Mouse (Mus musculus) limb, embryonic 14.5 days (tissue): ENCODE results near the gene Xrcc1. TPM values are rescaled to one million over a fixed set of nuclear protein-coding genes. Genes with fewer than 3 reads are reported as not detected.

Experiments
- ATAC-seq: fragments of 200-750 bp; cut with Nextera tagmentation; 2 replicates; pipeline ENCODE4 v1.8.0; 2017; ENCODE audit warnings: low read depth, moderate number of reproducible peaks, moderate TSS enrichment; ENCODE audit not compliant: low FRiP score
- DNase-seq: peaks from one replicate; pipeline ENCODE4 v3.0.0-alpha.2; 2015; ENCODE audit warnings: low spot score
- H3K27ac ChIP-seq: fragments of 300-500 bp; sonication (generic); replicated peaks from 2 replicates; pipeline ENCODE4 v1.5.1; 2014; ENCODE audit warnings: low read depth, mild to moderate bottlenecking, low read length, moderate library complexity, mixed read lengths
- H3K27me3 ChIP-seq: fragments of 300-500 bp; sonication (generic); 2 replicates; pipeline ENCODE4 v1.6.1; 2014; ENCODE audit warnings: low read length, mixed read lengths; ENCODE audit not compliant: control insufficient read depth, insufficient read depth
- H3K36me3 ChIP-seq: fragments of 300-500 bp; sonication (generic); 2 replicates; pipeline ENCODE4 v1.6.1; 2014; ENCODE audit warnings: mild to moderate bottlenecking, low read length, moderate library complexity, mixed read lengths; ENCODE audit not compliant: control insufficient read depth, insufficient read depth
- H3K4me1 ChIP-seq: fragments of 300-500 bp; sonication (generic); 2 replicates; pipeline ENCODE4 v1.6.1; 2014; ENCODE audit warnings: antibody characterized with exemption, low read length, mixed read lengths; ENCODE audit not compliant: control insufficient read depth, insufficient read depth
- H3K4me2 ChIP-seq: fragments of 300-500 bp; sonication (generic); replicated peaks from 2 replicates; pipeline ENCODE4 v1.6.1; 2014; ENCODE audit warnings: low read depth, mild to moderate bottlenecking, low read length, moderate library complexity; ENCODE audit not compliant: severe bottlenecking
- H3K4me3 ChIP-seq: fragments of 300-500 bp; sonication (generic); replicated peaks from 2 replicates; pipeline ENCODE4 v1.5.1; 2014; ENCODE audit warnings: low read length
- H3K9ac ChIP-seq: fragments of 300-500 bp; sonication (generic); 2 replicates; pipeline ENCODE4 v1.6.1; 2014; ENCODE audit warnings: mild to moderate bottlenecking, low read depth, low read length, moderate library complexity; ENCODE audit not compliant: severe bottlenecking
- H3K9me3 ChIP-seq: fragments of 300-500 bp; sonication (generic); 2 replicates; pipeline ENCODE4 v1.6.1; 2016; ENCODE audit warnings: low read length; ENCODE audit not compliant: control insufficient read depth
- POLR2A ChIP-seq: fragments of 200-500 bp; IDR thresholded peaks from 2 replicates; pipeline ENCODE4 v1.8.0; 2012; ENCODE audit warnings: inconsistent platforms, mild to moderate bottlenecking, moderate library complexity, borderline replicate concordance; ENCODE audit not compliant: insufficient read depth, insufficient read length; ENCODE audit errors: extremely low read depth
- WGBS: fragments of 180-500 bp; shearing (Covaris S2); extraction: QIAGEN DNeasy Blood & Tissue Kit; methylation state at CpG from one replicate; pipeline ENCODE4 v1.1.7; 2014; 5-methylcytosine and 5-hydroxymethylcytosine counted together
- polyA plus RNA-seq, 2 experiments: library from polyadenylated mRNA; depleted of rRNA in 1 of 2; stranded (reverse) in 1 of 2; unstranded in 1 of 2; fragments of >200 nt; fragmentation: Nextera tagmentation in 1 of 2; extraction: Ambion mirVana in 1 of 2; gene quantifications; 2 replicates each; pipeline versions ENCODE4 v1.2.1 to v1.2.3; 2012 to 2014

Gene Xrcc1
- polyA plus RNA-seq, 2 experiments, result 103 to 133 TPM

GRCm38 (mm10) chr7:24619671-24620397 is 73.7 kb downstream of the Xrcc1 start:
- Histone ChIP-seq H3K4me2 (no peak overlapping the region), H3K36me3 (no peaks in the 10 kb centered on the region), H3K4me3 (no peak overlapping the region), H3K9ac (no peak overlapping the region), H3K9me3 (peaks cover 5% of the 10 kb centered on the region; the same call in 1 of the 2 replicates), H3K27me3 (no peaks in the 10 kb centered on the region), H3K4me1 (no peaks in the 10 kb centered on the region), H3K27ac (no peak overlapping the region)
- 54% methylated on average over 13 of the region's 13 CpGs for WGBS
- ATAC-seq (no peak), DNase-seq (no peak)
- no peak for TF ChIP-seq POLR2A

GRCm38 (mm10) chr7:24621193-24621592 is 75.1 kb downstream of the Xrcc1 start:
- no peaks in the 10 kb centered on the region for H3K36me3 ChIP-seq
- no peak overlapping the region for H3K4me2 ChIP-seq
- H3K27me3 ChIP-seq, result no peaks in the 10 kb centered on the region
- 82% methylated on average over 3 of the region's 3 CpGs for WGBS
- H3K27ac ChIP-seq, result no peak overlapping the region
- peaks cover 5% of the 10 kb centered on the region; the same call in 1 of the 2 replicates for H3K9me3 ChIP-seq
- TF ChIP-seq POLR2A, result no peak
- no peak overlapping the region for H3K4me3 ChIP-seq
- DNase-seq (no peak), ATAC-seq (no peak)
- no peaks in the 10 kb centered on the region for H3K4me1 ChIP-seq
- H3K9ac ChIP-seq, result no peak overlapping the region

- Histone ChIP-seq H3K9ac (no peak overlapping the region), H3K27ac (no peak overlapping the region), H3K4me1 (no peaks in the 10 kb centered on the region), H3K4me3 (no peak overlapping the region), H3K27me3 (no peaks in the 10 kb centered on the region), H3K36me3 (no peaks in the 10 kb centered on the region), H3K4me2 (no peak overlapping the region), H3K9me3 (peaks cover 5% of the 10 kb centered on the region; the same call in 1 of the 2 replicates)
- ATAC-seq (no peak), DNase-seq (no peak)
- 84% methylated on average over 6 of the region's 6 CpGs for WGBS
- no peak for TF ChIP-seq POLR2A
Measured at GRCm38 (mm10) chr7:24622967-24623366, 76.9 kb downstream of the Xrcc1 start.

Other genes starting within 250 kb of the Xrcc1 start
- 36.8 and 45.0 TPM in 2 replicates for gene Zfp61, start 245.1 kb upstream of the Xrcc1 start, polyA plus RNA-seq (2012; rRNA removed)
- gene Zfp61, start 245.1 kb upstream of the Xrcc1 start, polyA plus RNA-seq (2014; fragmentation: Nextera tagmentation; extraction: Ambion mirVana), result 38.7 and 39.7 TPM in 2 replicates
- gene Zfp94, start 229.6 kb upstream of the Xrcc1 start, polyA plus RNA-seq (2012; rRNA removed), result 13.8 and 14.4 TPM in 2 replicates
- gene Zfp94, start 229.6 kb upstream of the Xrcc1 start, polyA plus RNA-seq (2014; fragmentation: Nextera tagmentation; extraction: Ambion mirVana), result 11.7 and 12.6 TPM in 2 replicates
- gene Tescl, start 212.4 kb upstream of the Xrcc1 start, polyA plus RNA-seq (2012; rRNA removed), result 0.13 and 0.38 TPM in 2 replicates
- gene Tescl, start 212.4 kb upstream of the Xrcc1 start, polyA plus RNA-seq (2014; fragmentation: Nextera tagmentation; extraction: Ambion mirVana), result not detected in 2 replicates
- 0.09 and 0.50 TPM in 2 replicates for gene Lypd5, start 197.1 kb upstream of the Xrcc1 start, polyA plus RNA-seq (2012; rRNA removed)
- 0.62 and 3.1 TPM in 2 replicates for gene Lypd5, start 197.1 kb upstream of the Xrcc1 start, polyA plus RNA-seq (2014; fragmentation: Nextera tagmentation; extraction: Ambion mirVana)
- 2.4 and 3.3 TPM in 2 replicates for gene Kcnn4, start 176.0 kb upstream of the Xrcc1 start, polyA plus RNA-seq (2012; rRNA removed)
- 1.8 and 2.4 TPM in 2 replicates for gene Kcnn4, start 176.0 kb upstream of the Xrcc1 start, polyA plus RNA-seq (2014; fragmentation: Nextera tagmentation; extraction: Ambion mirVana)
- gene Smg9, start 146.7 kb upstream of the Xrcc1 start, polyA plus RNA-seq (2012; rRNA removed), result 44.3 and 53.4 TPM in 2 replicates
- 21.0 and 23.2 TPM in 2 replicates for gene Smg9, start 146.7 kb upstream of the Xrcc1 start, polyA plus RNA-seq (2014; fragmentation: Nextera tagmentation; extraction: Ambion mirVana)
- 0.06 TPM in 1 of 2 replicates, not detected in the other for gene Irgc1, start 94.0 kb upstream of the Xrcc1 start, polyA plus RNA-seq (2012; rRNA removed)
- gene Irgc1, start 94.0 kb upstream of the Xrcc1 start, polyA plus RNA-seq (2014; fragmentation: Nextera tagmentation; extraction: Ambion mirVana), result not detected in 2 replicates
- 8.3 and 8.4 TPM in 2 replicates for gene Plaur, start 83.8 kb upstream of the Xrcc1 start, polyA plus RNA-seq (2012; rRNA removed)
- gene Plaur, start 83.8 kb upstream of the Xrcc1 start, polyA plus RNA-seq (2014; fragmentation: Nextera tagmentation; extraction: Ambion mirVana), result 3.9 and 7.5 TPM in 2 replicates
- gene Cadm4, start 64.3 kb upstream of the Xrcc1 start, polyA plus RNA-seq (2012; rRNA removed), result 19.5 and 21.1 TPM in 2 replicates
- 1.7 and 2.1 TPM in 2 replicates for gene Cadm4, start 64.3 kb upstream of the Xrcc1 start, polyA plus RNA-seq (2014; fragmentation: Nextera tagmentation; extraction: Ambion mirVana)
- gene Zfp428, start 39.3 kb upstream of the Xrcc1 start, polyA plus RNA-seq (2012; rRNA removed), result 67.8 and 77.5 TPM in 2 replicates
- gene Zfp428, start 39.3 kb upstream of the Xrcc1 start, polyA plus RNA-seq (2014; fragmentation: Nextera tagmentation; extraction: Ambion mirVana), result 29.6 and 33.3 TPM in 2 replicates
- not detected in 2 replicates for gene AC161166.1, start 33.8 kb upstream of the Xrcc1 start, polyA plus RNA-seq (2012; rRNA removed)
- gene AC161166.1, start 33.8 kb upstream of the Xrcc1 start, polyA plus RNA-seq (2014; fragmentation: Nextera tagmentation; extraction: Ambion mirVana), result 0.19 TPM in 1 of 2 replicates, not detected in the other
- 16.3 and 21.9 TPM in 2 replicates for gene Irgq, start 15.6 kb upstream of the Xrcc1 start, polyA plus RNA-seq (2012; rRNA removed)
- gene Irgq, start 15.6 kb upstream of the Xrcc1 start, polyA plus RNA-seq (2014; fragmentation: Nextera tagmentation; extraction: Ambion mirVana), result 10.7 TPM in 2 replicates
- gene Pinlyp, start 171 bp upstream of the Xrcc1 start, polyA plus RNA-seq (2012; rRNA removed), result 0.35 and 0.51 TPM in 2 replicates
- 1.7 and 2.0 TPM in 2 replicates for gene Pinlyp, start 171 bp upstream of the Xrcc1 start, polyA plus RNA-seq (2014; fragmentation: Nextera tagmentation; extraction: Ambion mirVana)
- 19.9 and 21.9 TPM in 2 replicates for gene Ethe1, start 41.3 kb downstream of the Xrcc1 start, polyA plus RNA-seq (2012; rRNA removed)
- gene Ethe1, start 41.3 kb downstream of the Xrcc1 start, polyA plus RNA-seq (2014; fragmentation: Nextera tagmentation; extraction: Ambion mirVana), result 30.7 and 31.5 TPM in 2 replicates
- 4.5 and 7.6 TPM in 2 replicates for gene Zfp575, start 41.4 kb downstream of the Xrcc1 start, polyA plus RNA-seq (2012; rRNA removed)
- gene Zfp575, start 41.4 kb downstream of the Xrcc1 start, polyA plus RNA-seq (2014; fragmentation: Nextera tagmentation; extraction: Ambion mirVana), result 5.0 TPM in 2 replicates
- gene Phldb3, start 64.5 kb downstream of the Xrcc1 start, polyA plus RNA-seq (2012; rRNA removed), result 4.1 and 5.5 TPM in 2 replicates
- 0.70 and 1.2 TPM in 2 replicates for gene Phldb3, start 64.5 kb downstream of the Xrcc1 start, polyA plus RNA-seq (2014; fragmentation: Nextera tagmentation; extraction: Ambion mirVana)
- 24.8 and 30.4 TPM in 2 replicates for gene Lypd3, start 90.3 kb downstream of the Xrcc1 start, polyA plus RNA-seq (2012; rRNA removed)
- gene Lypd3, start 90.3 kb downstream of the Xrcc1 start, polyA plus RNA-seq (2014; fragmentation: Nextera tagmentation; extraction: Ambion mirVana), result 38.8 and 50.7 TPM in 2 replicates
- gene Tex101, start 130.4 kb downstream of the Xrcc1 start, polyA plus RNA-seq (2012; rRNA removed), result not detected in 2 replicates
- gene Tex101, start 130.4 kb downstream of the Xrcc1 start, polyA plus RNA-seq (2014; fragmentation: Nextera tagmentation; extraction: Ambion mirVana), result not detected in 2 replicates
- gene BC049730, start 163.0 kb downstream of the Xrcc1 start, polyA plus RNA-seq (2012; rRNA removed), result not detected in 2 replicates
- gene BC049730, start 163.0 kb downstream of the Xrcc1 start, polyA plus RNA-seq (2014; fragmentation: Nextera tagmentation; extraction: Ambion mirVana), result not detected in 2 replicates
- not detected in 2 replicates for gene Gm4763, start 180.6 kb downstream of the Xrcc1 start, polyA plus RNA-seq (2012; rRNA removed)
- gene Gm4763, start 180.6 kb downstream of the Xrcc1 start, polyA plus RNA-seq (2014; fragmentation: Nextera tagmentation; extraction: Ambion mirVana), result not detected in 2 replicates
- 0.05 and 0.27 TPM in 2 replicates for gene Cd177, start 214.0 kb downstream of the Xrcc1 start, polyA plus RNA-seq (2012; rRNA removed)
- gene Cd177, start 214.0 kb downstream of the Xrcc1 start, polyA plus RNA-seq (2014; fragmentation: Nextera tagmentation; extraction: Ambion mirVana), result 0.22 and 0.30 TPM in 2 replicates
- gene Ceacam10, start 230.9 kb downstream of the Xrcc1 start, polyA plus RNA-seq (2012; rRNA removed), result 0.22 TPM in 1 of 2 replicates, not detected in the other
- not detected in 2 replicates for gene Ceacam10, start 230.9 kb downstream of the Xrcc1 start, polyA plus RNA-seq (2014; fragmentation: Nextera tagmentation; extraction: Ambion mirVana)